Mouse (Mus musculus): Measurements from ENCODE around the gene Adh6a. TPM values are rescaled to one million over a fixed set of nuclear protein-coding genes. Genes with fewer than 3 reads are reported as not detected.

The Adh6a gene
- polyA plus RNA-seq, 1 experiment, result not detected

DNA sequence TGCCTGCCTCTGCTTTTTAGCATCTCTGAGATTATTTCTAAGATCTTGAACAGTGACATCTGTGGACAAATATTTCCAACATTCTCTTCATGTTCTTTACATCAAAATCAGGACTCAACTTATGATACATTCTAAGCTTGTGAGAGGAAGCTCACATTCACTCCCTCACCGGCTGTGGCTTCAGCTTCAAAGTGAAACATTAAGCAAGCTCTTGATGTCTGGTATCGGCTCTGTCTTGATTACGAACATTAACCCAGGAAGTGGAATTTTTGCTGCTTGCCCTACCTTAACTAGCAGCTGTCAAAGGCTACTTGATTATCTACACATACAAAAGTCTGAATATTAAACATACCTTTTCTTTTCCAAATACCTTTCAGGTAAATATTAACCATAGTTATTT, 38.0 kb upstream of the Adh6a start:
- Histone ChIP-seq H3K27me3 (ENCODE audit: control insufficient read depth, insufficient read depth, insufficient read length) (peaks cover 6% of the 10 kb centered on the region), H3K4me2 (ENCODE audit: low read depth) (no peak overlapping the region), H3K36me3 (ENCODE audit: control insufficient read depth, insufficient read depth) (no peaks in the 10 kb centered on the region), H3ac (ENCODE audit: control insufficient read depth, insufficient read length) (no peak overlapping the region), H3K4me3 (no peak overlapping the region), H3K79me2 (ENCODE audit: control insufficient read depth, insufficient read depth) (no peaks in the 10 kb centered on the region)
- no peak for TF ChIP-seq POLR2A (IDR thresholded peaks at IDR 0.05; ENCODE audit: insufficient read length, low read depth)
- TF ChIP-seq POLR2AphosphoS2 (IDR thresholded peaks at IDR 0.05; ENCODE audit: insufficient read length, low read depth), result no peak
- no peak for TF ChIP-seq TCF3 (IDR thresholded peaks at IDR 0.05; ENCODE audit: insufficient read length, low read depth)
- TF ChIP-seq CEBPB (IDR thresholded peaks at IDR 0.05; ENCODE audit: insufficient read depth, poor library complexity, severe bottlenecking), result no peak
- no peak for TF ChIP-seq MAX (IDR thresholded peaks at IDR 0.05; ENCODE audit: low read depth)
- TF ChIP-seq MYOG (IDR thresholded peaks at IDR 0.05; ENCODE audit: control insufficient read depth in 1 of 3, insufficient read depth in 1 of 3, insufficient read length in 2 of 3, low read depth in 2 of 3), result no peak
- TF ChIP-seq REST (IDR thresholded peaks at IDR 0.05; ENCODE audit: insufficient read depth, insufficient read length), result no peak
- TF ChIP-seq E2F4 (IDR thresholded peaks at IDR 0.05; ENCODE audit: insufficient read depth), result no peak
- TF ChIP-seq SRF (IDR thresholded peaks at IDR 0.05; ENCODE audit: control insufficient read depth, insufficient read length, low read depth), result no peak
- TF ChIP-seq TCF12 (IDR thresholded peaks at IDR 0.05; ENCODE audit: insufficient read depth, poor library complexity, severe bottlenecking), result no peak
- TF ChIP-seq MYOD1 (IDR thresholded peaks at IDR 0.05; ENCODE audit: control insufficient read depth in 1 of 3, insufficient read length in 2 of 3, low read depth in 2 of 3), result no peak
- TF ChIP-seq USF1 (IDR thresholded peaks at IDR 0.05; ENCODE audit: low read depth), result no peak

DNA sequence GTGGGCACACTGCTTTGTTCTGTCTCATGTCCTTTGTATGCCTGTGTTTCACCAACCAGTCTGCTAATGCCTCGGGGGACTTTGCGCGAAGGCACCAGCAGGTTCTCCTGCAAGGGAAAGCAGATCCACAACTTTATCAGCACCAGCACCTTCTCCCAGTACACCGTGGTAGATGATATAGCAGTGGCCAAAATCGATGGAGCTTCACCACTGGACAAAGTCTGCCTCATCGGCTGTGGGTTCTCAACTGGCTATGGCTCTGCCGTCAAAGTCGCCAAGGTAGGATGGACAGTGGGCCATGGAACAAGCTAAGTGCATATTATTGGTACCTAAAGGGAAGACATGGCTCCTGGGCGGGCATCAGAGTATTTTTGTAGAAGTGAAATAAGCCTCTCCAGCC, 30.5 kb upstream of the Adh6a start:
- TF ChIP-seq SRF (IDR thresholded peaks at IDR 0.05; ENCODE audit: control insufficient read depth, insufficient read length, low read depth), result no peak
- TF ChIP-seq REST (IDR thresholded peaks at IDR 0.05; ENCODE audit: insufficient read depth, insufficient read length), result no peak
- TF ChIP-seq POLR2AphosphoS2 (IDR thresholded peaks at IDR 0.05; ENCODE audit: insufficient read length, low read depth), result no peak
- TF ChIP-seq MAX (IDR thresholded peaks at IDR 0.05; ENCODE audit: low read depth), result no peak
- TF ChIP-seq MYOG (IDR thresholded peaks at IDR 0.05; ENCODE audit: control insufficient read depth in 1 of 3, insufficient read depth in 1 of 3, insufficient read length in 2 of 3, low read depth in 2 of 3), result no peak
- TF ChIP-seq E2F4 (IDR thresholded peaks at IDR 0.05; ENCODE audit: insufficient read depth), result no peak
- no peak for TF ChIP-seq CEBPB (IDR thresholded peaks at IDR 0.05; ENCODE audit: insufficient read depth, poor library complexity, severe bottlenecking)
- no peak for TF ChIP-seq TCF12 (IDR thresholded peaks at IDR 0.05; ENCODE audit: insufficient read depth, poor library complexity, severe bottlenecking)
- no peak for TF ChIP-seq USF1 (IDR thresholded peaks at IDR 0.05; ENCODE audit: low read depth)
- no peak for TF ChIP-seq TCF3 (IDR thresholded peaks at IDR 0.05; ENCODE audit: insufficient read length, low read depth)
- TF ChIP-seq POLR2A (IDR thresholded peaks at IDR 0.05; ENCODE audit: insufficient read length, low read depth), result no peak
- no peak for TF ChIP-seq MYOD1 (IDR thresholded peaks at IDR 0.05; ENCODE audit: control insufficient read depth in 1 of 3, insufficient read length in 2 of 3, low read depth in 2 of 3)

DNA sequence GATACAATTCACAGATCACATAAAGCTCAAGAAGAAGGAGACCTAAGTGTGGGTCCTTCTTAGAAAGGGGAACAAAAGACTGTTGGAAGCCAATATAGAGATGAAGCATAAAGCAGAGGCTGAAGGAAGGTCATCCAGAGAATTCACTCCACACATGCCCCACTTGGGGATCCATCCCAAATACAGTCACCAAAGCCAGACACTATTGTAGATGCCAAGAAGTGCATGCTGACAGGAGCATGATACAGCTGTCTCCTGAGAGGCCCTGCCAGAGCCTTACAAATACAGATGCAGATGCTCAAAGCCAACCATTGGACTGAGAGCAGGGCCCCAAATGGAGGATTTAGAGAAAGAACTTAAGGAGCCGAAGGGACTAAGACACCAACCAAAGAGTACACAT, 29.3 kb upstream of the Adh6a start:
- no peaks in the 10 kb centered on the region for H3K36me3 ChIP-seq (ENCODE audit: control insufficient read depth, insufficient read depth)
- no peak overlapping the region for H3K4me2 ChIP-seq (ENCODE audit: low read depth)
- TF ChIP-seq MYOG (IDR thresholded peaks at IDR 0.05; ENCODE audit: control insufficient read depth in 1 of 3, insufficient read depth in 1 of 3, insufficient read length in 2 of 3, low read depth in 2 of 3) (no peak), TCF3 (IDR thresholded peaks at IDR 0.05; ENCODE audit: insufficient read length, low read depth) (no peak), POLR2A (IDR thresholded peaks at IDR 0.05; ENCODE audit: insufficient read length, low read depth) (no peak), CEBPB (IDR thresholded peaks at IDR 0.05; ENCODE audit: insufficient read depth, poor library complexity, severe bottlenecking) (no peak), REST (IDR thresholded peaks at IDR 0.05; ENCODE audit: insufficient read depth, insufficient read length) (no peak), MAX (IDR thresholded peaks at IDR 0.05; ENCODE audit: low read depth) (no peak), SRF (IDR thresholded peaks at IDR 0.05; ENCODE audit: control insufficient read depth, insufficient read length, low read depth) (no peak), POLR2AphosphoS2 (IDR thresholded peaks at IDR 0.05; ENCODE audit: insufficient read length, low read depth) (no peak), MYOD1 (IDR thresholded peaks at IDR 0.05; ENCODE audit: control insufficient read depth in 1 of 3, insufficient read length in 2 of 3, low read depth in 2 of 3) (no peak), E2F4 (IDR thresholded peaks at IDR 0.05; ENCODE audit: insufficient read depth) (no peak)
- H3ac ChIP-seq (ENCODE audit: control insufficient read depth, insufficient read length), result no peak overlapping the region
- no peaks in the 10 kb centered on the region for H3K79me2 ChIP-seq (ENCODE audit: control insufficient read depth, insufficient read depth)
- no peak overlapping the region for H3K4me3 ChIP-seq
- H3K27me3 ChIP-seq (ENCODE audit: control insufficient read depth, insufficient read depth, insufficient read length), result peaks cover 10% of the 10 kb centered on the region

More for the DNA sequence above, 30.5 kb upstream of the Adh6a start:
- Histone ChIP-seq H3K36me3 (ENCODE audit: control insufficient read depth, insufficient read depth) (no peaks in the 10 kb centered on the region), H3K4me3 (no peak overlapping the region), H3ac (ENCODE audit: control insufficient read depth, insufficient read length) (no peak overlapping the region), H3K4me2 (ENCODE audit: low read depth) (no peak overlapping the region), H3K27me3 (ENCODE audit: control insufficient read depth, insufficient read depth, insufficient read length) (peaks cover 10% of the 10 kb centered on the region), H3K79me2 (ENCODE audit: control insufficient read depth, insufficient read depth) (no peaks in the 10 kb centered on the region)

DNA sequence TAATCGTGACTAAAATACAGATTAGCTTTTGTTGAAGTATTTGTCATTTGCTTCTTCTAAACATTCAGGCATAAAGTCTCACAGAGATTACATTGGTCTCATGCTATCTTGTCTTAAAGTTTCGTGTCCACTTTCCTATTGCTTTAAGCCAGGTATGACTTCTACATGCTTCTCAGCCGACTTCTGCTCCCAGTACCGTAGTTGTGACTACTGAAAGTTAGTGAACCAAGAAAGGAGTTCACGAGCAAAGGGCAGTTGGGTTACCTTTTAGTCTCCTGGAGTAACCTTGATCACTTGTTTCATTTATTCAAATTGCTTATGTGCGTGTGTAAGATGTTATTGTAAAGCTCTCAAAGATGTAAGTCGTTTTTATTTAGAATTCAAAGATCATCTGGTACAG, 27.1 kb upstream of the Adh6a start:
- Histone ChIP-seq H3K36me3 (ENCODE audit: control insufficient read depth, insufficient read depth) (no peaks in the 10 kb centered on the region), H3K27me3 (ENCODE audit: control insufficient read depth, insufficient read depth, insufficient read length) (peaks cover 15% of the 10 kb centered on the region), H3ac (ENCODE audit: control insufficient read depth, insufficient read length) (no peak overlapping the region), H3K4me3 (no peak overlapping the region), H3K4me2 (ENCODE audit: low read depth) (no peak overlapping the region), H3K79me2 (ENCODE audit: control insufficient read depth, insufficient read depth) (no peaks in the 10 kb centered on the region)
- TF ChIP-seq SRF (IDR thresholded peaks at IDR 0.05; ENCODE audit: control insufficient read depth, insufficient read length, low read depth) (no peak), MYOG (IDR thresholded peaks at IDR 0.05; ENCODE audit: control insufficient read depth in 1 of 3, insufficient read depth in 1 of 3, insufficient read length in 2 of 3, low read depth in 2 of 3) (no peak), MYOD1 (IDR thresholded peaks at IDR 0.05; ENCODE audit: control insufficient read depth in 1 of 3, insufficient read length in 2 of 3, low read depth in 2 of 3) (no peak), CEBPB (IDR thresholded peaks at IDR 0.05; ENCODE audit: insufficient read depth, poor library complexity, severe bottlenecking) (no peak), MAX (IDR thresholded peaks at IDR 0.05; ENCODE audit: low read depth) (no peak), E2F4 (IDR thresholded peaks at IDR 0.05; ENCODE audit: insufficient read depth) (no peak), POLR2AphosphoS2 (IDR thresholded peaks at IDR 0.05; ENCODE audit: insufficient read length, low read depth) (no peak), TCF3 (IDR thresholded peaks at IDR 0.05; ENCODE audit: insufficient read length, low read depth) (no peak), REST (IDR thresholded peaks at IDR 0.05; ENCODE audit: insufficient read depth, insufficient read length) (no peak), POLR2A (IDR thresholded peaks at IDR 0.05; ENCODE audit: insufficient read length, low read depth) (no peak), USF1 (IDR thresholded peaks at IDR 0.05; ENCODE audit: low read depth) (no peak), TCF12 (IDR thresholded peaks at IDR 0.05; ENCODE audit: insufficient read depth, poor library complexity, severe bottlenecking) (no peak)
